Mouse (Mus musculus): ENCODE measurements around the gene Nfe2l3. TPM values are rescaled to one million over a fixed set of nuclear protein-coding genes. Genes with fewer than 3 reads are reported as not detected.
"Not testable (repeated sequence)": the region's sequence is repeated elsewhere in the genome, so short reads cannot be mapped to it uniquely, and the experiment has no call there.

Gene Nfe2l3
- total RNA-seq, 2 experiments from 2014 or later, result 0.48 TPM; not detected in 1

DNA sequence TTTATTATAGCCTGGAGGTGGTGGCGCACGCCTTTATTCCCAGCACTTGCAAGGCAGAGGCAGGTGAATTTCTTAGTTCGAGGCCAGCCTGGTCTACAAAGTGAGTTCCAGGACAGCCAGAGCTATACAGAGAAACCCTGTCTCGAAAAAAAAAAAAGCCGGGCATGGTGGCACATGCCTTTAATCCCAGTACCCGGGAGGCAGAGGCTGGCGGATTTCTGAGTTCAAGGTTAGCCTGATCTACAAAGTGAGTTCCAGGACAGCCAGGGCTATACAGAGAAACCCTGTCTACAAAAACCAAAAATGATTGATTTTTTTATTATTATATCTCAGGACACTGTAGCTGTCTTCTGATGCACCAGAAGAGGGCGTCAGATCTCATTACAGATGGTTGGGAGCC is 52.1 kb downstream of the Nfe2l3 start:
- not testable (repeated sequence) for ATAC-seq (ENCODE audit: poor library complexity, severe bottlenecking)

DNA sequence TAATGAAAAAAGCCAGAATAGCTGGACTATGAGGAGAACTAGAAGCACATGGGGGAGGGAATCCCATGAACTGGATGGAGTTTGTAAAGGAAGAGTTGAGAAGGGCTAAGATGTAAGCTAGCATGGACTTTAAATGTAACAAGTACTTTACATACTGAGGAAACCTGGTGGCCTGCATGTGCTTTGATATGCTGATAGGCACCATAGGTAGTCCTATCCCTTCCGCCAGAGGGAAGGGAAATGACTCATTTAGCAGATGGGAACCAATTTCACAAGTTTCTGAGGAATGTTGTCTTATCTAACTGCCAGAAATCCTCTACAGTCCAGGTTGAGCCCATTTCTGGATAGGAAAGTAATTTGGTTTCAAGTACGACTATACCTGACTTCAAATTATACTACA is 53.2 kb downstream of the Nfe2l3 start:
- ATAC-seq (ENCODE audit: poor library complexity, severe bottlenecking), result no peak

DNA sequence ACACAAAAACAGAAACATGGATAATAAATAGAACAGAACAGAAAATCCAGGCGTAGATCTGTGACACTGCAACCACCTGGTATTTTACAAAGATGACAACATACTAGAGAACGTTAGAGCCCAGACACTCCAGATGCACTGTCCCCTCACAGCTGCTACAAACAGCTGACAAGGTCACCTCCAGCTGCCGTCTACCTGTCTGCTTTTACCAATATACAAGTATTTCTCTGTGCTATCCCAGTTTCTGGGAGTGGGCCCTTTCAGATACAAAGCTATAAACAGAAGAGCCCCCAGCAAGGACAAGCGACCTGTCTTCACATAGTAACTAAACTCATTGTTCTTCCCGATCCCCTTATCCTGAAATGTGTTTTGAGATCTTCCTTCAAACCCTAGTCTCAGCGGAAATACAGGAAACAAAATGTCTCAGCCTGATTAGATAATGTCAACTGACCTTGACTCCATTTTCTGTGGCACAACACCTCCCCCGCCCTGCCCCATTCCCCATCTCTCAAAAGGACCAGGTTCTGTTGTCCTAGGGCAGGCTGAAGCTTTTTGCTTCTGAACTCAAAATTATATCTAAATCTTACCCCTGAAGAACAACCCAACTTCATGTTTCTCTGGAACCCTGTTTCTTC is 53.7 kb downstream of the Nfe2l3 start:
- ATAC-seq (ENCODE audit: poor library complexity, severe bottlenecking), result no peak

DNA sequence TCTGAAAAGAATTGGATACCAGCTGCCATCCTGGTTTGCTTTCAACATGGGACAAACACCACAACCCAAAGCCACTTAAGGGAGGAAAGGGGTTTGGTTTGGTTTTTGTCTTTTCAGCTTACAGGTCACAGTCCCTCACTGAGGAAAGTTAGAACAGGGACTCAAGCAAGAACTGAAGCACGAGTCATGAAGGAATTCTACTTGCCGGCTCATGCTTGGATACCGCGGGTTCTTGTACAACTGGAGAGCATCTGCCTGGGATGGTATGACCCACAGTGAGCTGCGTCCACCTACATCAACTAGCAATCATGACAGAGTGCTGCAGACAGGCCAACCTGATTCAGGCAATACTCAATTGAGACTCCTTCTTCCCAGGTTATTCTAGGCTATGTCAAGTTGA is 54.3 kb downstream of the Nfe2l3 start:
- ATAC-seq (ENCODE audit: poor library complexity, severe bottlenecking), result no peak

DNA sequence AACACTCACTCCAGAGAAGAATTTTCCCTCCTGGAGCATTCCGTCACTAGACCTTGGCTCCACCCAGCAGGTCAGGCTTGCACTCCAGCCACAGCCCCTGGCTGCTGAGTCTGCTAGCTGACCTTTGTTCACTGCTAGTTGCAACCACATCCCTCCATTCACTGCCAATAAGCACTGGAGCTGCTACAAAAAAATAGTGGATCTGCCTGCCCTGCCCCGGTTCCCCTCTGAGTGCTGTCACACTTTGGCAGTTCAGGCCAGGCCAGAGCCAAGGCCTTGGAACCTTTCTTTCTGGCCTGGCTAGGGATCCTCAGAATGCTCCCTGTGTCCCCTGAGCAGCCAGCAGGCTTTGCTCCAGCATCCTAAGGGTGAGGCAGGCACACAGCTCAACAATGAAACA is 57.3 kb downstream of the Nfe2l3 start:
- ATAC-seq (ENCODE audit: poor library complexity, severe bottlenecking), result no peak

DNA sequence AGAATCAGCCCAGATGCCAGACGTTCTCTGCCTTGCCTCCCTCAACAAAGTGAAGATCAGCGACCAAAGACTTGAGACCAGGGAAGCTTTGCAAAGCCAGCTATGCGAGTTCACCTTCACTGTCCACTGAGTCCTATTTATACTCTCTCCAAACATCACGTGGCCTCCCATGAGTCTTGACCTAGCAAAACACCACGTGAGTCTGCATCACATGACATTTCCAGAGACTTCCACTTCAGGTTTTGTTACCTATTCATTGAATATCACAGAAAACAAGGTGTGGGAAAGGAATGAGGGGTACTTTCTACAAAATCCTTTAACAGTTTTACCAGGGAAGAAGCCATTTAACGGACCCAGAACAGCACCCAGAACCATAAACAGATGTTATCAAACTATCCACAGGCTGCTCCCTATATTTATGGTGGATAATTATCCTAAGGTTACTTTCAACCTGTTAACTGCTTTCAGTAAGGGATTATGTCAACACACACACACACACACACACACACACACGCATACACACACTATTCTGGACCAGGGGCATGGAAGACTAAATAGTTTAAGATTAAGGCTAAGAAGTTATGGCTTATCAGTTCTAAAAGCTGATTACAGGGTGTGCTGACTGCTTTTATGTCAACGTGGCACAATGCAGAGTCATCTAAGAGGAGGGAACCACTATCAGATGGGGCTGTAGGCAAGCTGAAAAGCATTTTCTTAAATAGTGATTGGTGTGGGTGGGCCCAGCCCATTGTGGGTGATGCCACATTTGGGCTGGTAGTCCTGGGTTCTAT is 65.0 kb downstream of the Nfe2l3 start:
- no peak for ATAC-seq (ENCODE audit: poor library complexity, severe bottlenecking)

DNA sequence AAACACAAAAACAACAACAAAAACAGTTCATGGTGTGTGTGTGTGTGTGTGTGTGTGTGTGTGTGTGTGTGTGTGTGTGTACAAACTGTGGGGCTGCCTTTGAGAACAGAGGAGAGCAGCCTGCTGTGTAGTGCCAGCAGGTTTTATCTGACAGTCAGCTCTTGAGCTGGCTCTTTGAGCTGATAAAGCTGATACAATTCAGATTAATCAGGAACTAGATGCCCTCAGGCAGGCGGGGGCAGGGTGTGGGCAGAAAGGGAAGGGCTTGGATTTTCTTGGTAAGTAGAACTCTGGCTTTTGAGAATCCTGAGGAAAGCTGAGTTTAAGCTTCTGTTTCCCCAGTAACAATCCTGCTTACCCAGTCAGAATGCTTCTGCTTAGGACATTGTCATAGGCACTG is 73.2 kb downstream of the Nfe2l3 start:
- ATAC-seq (ENCODE audit: poor library complexity, severe bottlenecking), result no peak

DNA sequence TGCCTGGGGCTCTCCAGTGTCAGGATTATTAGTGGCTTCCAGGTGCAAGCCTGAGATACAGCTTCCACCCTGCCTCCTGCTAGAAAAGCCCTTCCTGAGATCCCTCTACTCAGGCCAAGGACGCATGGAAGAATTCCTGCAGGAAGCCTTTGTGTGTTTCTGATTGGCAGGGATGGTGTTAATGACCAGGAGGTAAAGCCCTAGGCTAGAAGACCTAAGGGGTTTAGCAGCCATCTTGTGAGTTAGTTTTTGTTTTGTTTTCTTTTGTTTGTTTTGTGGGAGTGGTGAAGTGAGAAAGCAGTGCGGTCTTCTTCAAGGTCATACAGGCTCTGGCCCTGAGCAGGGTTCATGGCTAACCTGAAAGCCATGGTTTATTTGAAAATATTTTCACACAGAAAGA is 75.1 kb downstream of the Nfe2l3 start:
- no peak for ATAC-seq (ENCODE audit: poor library complexity, severe bottlenecking)

Other genes starting within 250 kb of the Nfe2l3 start
- gene Hnrnpa2b1, start 37.2 kb downstream of the Nfe2l3 start, total RNA-seq (2015), result 1,149 and 1,154 TPM in 2 replicates
- gene Hnrnpa2b1, start 37.2 kb downstream of the Nfe2l3 start, total RNA-seq (2017), result 1,039 and 1,264 TPM in 2 replicates
- 179 and 190 TPM in 2 replicates for gene Cbx3, start 37.7 kb downstream of the Nfe2l3 start, total RNA-seq (2015)
- gene Cbx3, start 37.7 kb downstream of the Nfe2l3 start, total RNA-seq (2017), result 242 and 272 TPM in 2 replicates
- 126 and 133 TPM in 2 replicates for gene Snx10, start 91.2 kb downstream of the Nfe2l3 start, total RNA-seq (2015)
- gene Snx10, start 91.2 kb downstream of the Nfe2l3 start, total RNA-seq (2017), result 114 and 125 TPM in 2 replicates

Data from megakaryocyte, adult 5-6 weeks (primary cell).